Mouse (Mus musculus) inflammation-experienced regulatory T-cells (primary cell): Measurements from ENCODE around the gene Gm20388. TPM values are rescaled to one million over a fixed set of nuclear protein-coding genes. Genes with fewer than 3 reads are reported as not detected.

Experiments
- polyA plus RNA-seq, 2 experiments: library from polyadenylated mRNA; unstranded; fragments of 100-300 nt; shearing (Covaris generic); gene quantifications; one replicate each; pipeline ENCODE4 v1.2.1; 2017

Gm20388 gene
- polyA plus RNA-seq, 2 experiments from 2014 or later = 14.4 TPM; not detected in 1

GRCm38 (mm10) chr8:123514781-123515539, 3604.3 kb downstream of the Gm20388 start, which contains the start of gene Dbndd1:
TSS of gene Dbndd1 (minus strand) at chr8:123515463.

DNA sequence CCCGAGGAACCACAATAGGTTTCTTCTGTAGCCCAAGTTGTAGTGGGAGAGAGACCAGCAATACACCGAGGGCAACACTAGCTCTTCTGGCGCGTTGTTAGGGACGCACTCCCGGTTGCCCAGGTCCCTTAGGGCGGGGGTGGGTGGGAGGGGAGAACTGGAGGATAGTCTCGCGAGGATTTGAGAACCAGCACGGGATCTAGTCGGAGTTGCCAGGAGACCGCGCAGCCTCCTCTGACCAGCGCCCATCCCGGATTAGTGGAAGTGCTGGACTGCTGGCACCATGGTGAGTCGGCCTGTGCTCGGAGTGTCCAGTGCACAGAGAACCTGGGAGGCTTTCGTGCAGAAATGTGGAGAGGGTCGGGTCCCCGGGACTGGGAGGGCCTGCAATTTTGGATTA, 3608.0 kb downstream of the Gm20388 start, which contains the start of gene Gas8:
Gas8 (plus strand) TSS at position 168 of the 400 bp plus-strand sequence.

GRCm38 (mm10) chr8:123653308-123653993, 3742.8 kb downstream of the Gm20388 start, which contains the start of gene Rhou:
TSS of gene Rhou (plus strand) at chr8:123653929.

GRCm38 (mm10) chr8:123805718-123806373, 3895.2 kb downstream of the Gm20388 start, which contains the start of gene Rab4a:
TSS of gene Rab4a (plus strand) at chr8:123805985.

DNA sequence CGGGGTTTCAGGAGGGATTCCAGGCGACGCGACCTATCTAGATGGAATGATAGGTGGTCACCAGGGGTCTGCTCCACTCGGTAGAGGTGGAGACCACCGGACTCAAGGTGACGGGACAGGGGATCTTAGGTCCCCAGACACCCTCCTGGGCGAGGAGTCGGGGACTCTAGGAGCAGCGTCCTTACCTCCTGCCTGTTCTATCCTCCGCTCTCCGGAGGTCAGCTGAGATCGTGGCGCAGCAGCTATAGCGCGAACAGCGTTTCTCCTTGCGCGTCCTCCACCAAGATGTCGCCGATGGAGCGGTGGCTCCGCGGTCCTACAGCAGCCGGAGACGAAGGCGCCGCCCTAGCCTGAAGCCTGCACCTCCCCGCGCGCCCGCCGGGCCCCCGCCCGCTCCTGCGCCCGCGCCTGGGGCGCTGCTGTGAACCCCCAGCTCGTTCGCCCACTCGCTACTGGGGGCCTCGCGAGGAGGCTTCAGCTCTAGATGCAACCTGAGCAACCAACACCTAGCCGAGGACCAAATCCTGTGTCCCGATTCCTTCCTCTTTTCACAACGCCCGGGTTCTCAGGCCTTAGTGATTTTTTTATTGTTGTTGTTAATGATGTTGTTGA, 3949.1 kb downstream of the Gm20388 start, which contains the start of gene Ccsap:
Ccsap (minus strand) TSS at position 562 of the 612 bp plus-strand sequence.

DNA sequence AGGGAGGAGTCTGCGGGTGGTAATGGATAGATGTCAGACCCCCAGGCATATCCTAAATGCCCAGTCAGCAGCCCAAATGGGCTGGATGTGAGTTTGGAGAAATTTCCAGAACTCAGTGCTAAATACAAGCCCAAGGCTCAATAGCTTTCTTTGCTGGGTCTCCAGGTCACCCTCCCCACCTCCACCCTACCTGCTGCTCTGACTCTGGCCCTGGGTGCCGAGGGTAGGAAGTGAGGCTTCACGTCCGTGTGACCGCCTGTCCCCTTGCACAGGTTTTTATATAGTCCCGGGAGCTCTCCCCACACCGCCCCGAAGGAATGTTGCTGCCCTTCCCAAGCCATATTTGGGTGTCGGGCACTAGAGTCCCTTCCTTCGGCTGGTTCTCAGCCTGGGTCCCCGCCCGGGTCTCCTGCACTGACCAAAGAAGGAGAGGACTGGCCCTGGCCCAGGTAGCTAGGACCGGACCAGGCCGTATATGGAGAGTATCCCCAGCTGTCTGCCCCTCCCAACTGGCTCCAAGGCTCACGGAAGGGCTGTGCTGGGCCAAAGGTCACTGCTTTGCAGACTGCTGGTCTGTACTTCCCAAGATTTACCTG, 3984.0 kb downstream of the Gm20388 start, which contains the start of gene Acta1:
Acta1 (minus strand) TSS at position 250 of the 596 bp plus-strand sequence.

GRCm38 (mm10) chr8:123948942-123949685, 4038.5 kb downstream of the Gm20388 start, which contains the start of gene Nup133:
TSS of gene Nup133 (minus strand) at chr8:123949265.

DNA sequence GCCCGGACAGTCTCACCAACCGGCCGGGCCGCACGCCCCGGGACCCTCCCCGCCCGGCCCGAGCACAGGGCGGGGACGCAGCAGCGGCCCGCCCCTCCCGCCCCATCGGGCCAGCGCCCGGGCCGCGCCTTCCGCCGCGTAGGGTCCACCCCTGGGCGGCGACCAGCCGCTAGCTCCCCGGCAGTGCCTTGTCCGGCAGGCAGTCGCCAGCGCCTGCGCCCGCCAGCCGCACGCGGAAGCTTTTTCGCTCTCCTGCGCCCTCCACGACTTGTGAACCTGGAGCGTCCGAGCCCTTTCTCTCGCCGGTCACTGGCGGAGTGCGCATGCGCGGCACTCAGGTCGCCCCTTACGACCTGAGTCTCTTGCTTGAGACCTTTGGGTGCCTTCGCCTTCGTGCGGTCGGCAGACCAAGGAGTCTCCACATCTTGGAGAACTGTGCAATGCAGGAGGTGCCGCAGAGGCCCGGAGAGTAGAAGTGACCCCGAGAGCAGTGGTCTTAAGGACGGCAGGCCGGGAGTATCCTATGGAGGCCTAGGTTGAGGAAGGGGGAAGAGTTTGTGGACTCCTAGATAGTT, 4072.3 kb downstream of the Gm20388 start, which contains the start of gene Abcb10:
Abcb10 (minus strand) TSS at position 297 of the 575 bp plus-strand sequence.

DNA sequence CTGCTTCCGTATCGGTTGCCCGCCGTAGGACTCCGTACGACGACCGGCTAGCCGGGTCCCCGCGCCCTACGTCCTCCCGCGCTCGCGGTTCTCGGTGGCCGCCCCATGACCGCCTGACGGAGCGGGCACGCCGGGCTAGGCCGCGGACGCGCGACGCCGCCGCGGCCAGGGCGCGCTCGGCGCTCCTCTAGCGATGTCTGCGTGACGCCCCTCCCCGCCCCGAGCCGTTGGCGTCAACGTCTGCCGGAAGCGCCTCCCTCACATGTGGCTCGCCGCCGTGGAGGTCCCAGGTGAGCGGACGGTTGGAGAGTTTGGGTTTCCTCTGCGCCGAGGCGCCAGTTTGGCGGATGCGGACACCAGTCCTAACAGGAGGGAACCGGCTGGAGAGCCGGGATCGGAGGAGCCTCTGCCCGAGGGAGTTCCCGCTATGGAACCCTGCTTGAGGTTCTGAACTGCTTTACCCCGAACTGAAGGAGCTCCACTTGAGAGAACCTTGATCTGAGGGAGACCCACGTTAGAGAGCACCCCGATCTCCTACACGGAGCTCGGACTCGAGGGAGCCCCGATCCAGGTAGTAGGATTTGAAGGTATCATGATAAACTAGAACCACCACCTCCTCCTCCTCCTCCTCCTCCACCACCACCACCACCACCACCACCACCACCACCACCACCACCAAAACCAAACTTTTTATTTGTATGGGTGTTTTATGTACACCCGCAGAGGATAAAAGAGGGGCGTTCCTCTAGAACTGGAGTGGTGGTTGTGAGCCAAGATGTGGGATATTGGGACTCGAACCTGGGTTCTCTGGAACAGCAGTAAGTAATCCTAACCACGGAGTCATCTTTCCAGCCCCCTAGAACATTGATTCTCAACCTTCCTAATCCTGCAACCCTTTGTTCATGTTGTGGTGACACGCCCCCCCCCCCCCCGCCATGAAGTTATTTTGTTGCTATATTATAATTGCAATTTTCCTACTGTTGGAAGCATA, 4110.9 kb downstream of the Gm20388 start, which contains the start of the genes Taf5l and Urb2:
Taf5l (minus strand) TSS at position 161 of the 991 bp plus-strand sequence.
Urb2 (plus strand) TSS at position 272 of the 991 bp plus-strand sequence.

GRCm38 (mm10) chr8:124231176-124231484, 4320.5 kb downstream of the Gm20388 start, which contains the start of gene Galnt2:
TSS of gene Galnt2 (plus strand) at chr8:124231391.

Other genes with a start within 250 kb of the Gm20388 start
- not detected for gene Wfdc1, start 244.5 kb upstream of the Gm20388 start, polyA plus RNA-seq
- gene Atp2c2, start 210.8 kb upstream of the Gm20388 start, polyA plus RNA-seq = under 1 TPM; 0.10 to 0.16 TPM
- gene Tldc1, start 132.4 kb upstream of the Gm20388 start, polyA plus RNA-seq = 10 to 100 TPM in 1 of 2 experiments, 1 to 10 TPM in 1; 8.6 to 10.9 TPM
- gene Cotl1, start 70.3 kb upstream of the Gm20388 start, polyA plus RNA-seq = 100 to 1,000 TPM; 339 to 362 TPM
- 10 to 100 TPM; 22.8 to 27.4 TPM for gene Klhl36, start 48.6 kb upstream of the Gm20388 start, polyA plus RNA-seq
- 10 to 100 TPM; 85.6 to 88.1 TPM for gene Usp10, start 481 bp upstream of the Gm20388 start, polyA plus RNA-seq
- 1 to 10 TPM in 1 of 2 experiments, under 1 TPM in 1; 0.11 to 3.1 TPM for gene Crispld2, start 81.6 kb downstream of the Gm20388 start, polyA plus RNA-seq
- 10 to 100 TPM; 48.1 to 64.8 TPM for gene Zdhhc7, start 190.6 kb downstream of the Gm20388 start, polyA plus RNA-seq
- gene 6430548M08Rik, start 203.3 kb downstream of the Gm20388 start, polyA plus RNA-seq = 1 to 10 TPM; 1.0 to 3.2 TPM